Mouse (Mus musculus) heart, embryonic 16.5 days (tissue): ENCODE results near the gene Tecpr1. TPM values are rescaled to one million over a fixed set of nuclear protein-coding genes. Genes with fewer than 3 reads are reported as not detected.

Source experiments
- ATAC-seq: fragments of 200-750 bp; cut with Nextera tagmentation; replicated peaks from 2 replicates; pipeline ENCODE4 v1.8.0; 2017; ENCODE audit warnings: moderate number of reproducible peaks; ENCODE audit not compliant: insufficient read depth, low FRiP score; ENCODE audit errors: extremely low read depth
- H3K27ac ChIP-seq: fragments of 300-500 bp; sonication (generic); 2 replicates; pipeline ENCODE4 v1.5.1; 2014; ENCODE audit warnings: mild to moderate bottlenecking, low read length, control low read depth, moderate library complexity
- H3K27me3 ChIP-seq: fragments of 300-500 bp; sonication (generic); 2 replicates; pipeline ENCODE4 v1.6.1; 2014; ENCODE audit warnings: low read length, mixed read lengths; ENCODE audit not compliant: control insufficient read depth, insufficient read depth
- H3K36me3 ChIP-seq: fragments of 300-500 bp; sonication (generic); 2 replicates; pipeline ENCODE4 v1.6.1; 2014; ENCODE audit not compliant: control insufficient read depth, insufficient read depth
- H3K4me1 ChIP-seq: fragments of 300-500 bp; sonication (generic); 2 replicates; pipeline ENCODE4 v1.6.1; 2014; ENCODE audit warnings: low read length, mixed read lengths; ENCODE audit not compliant: control insufficient read depth, insufficient read depth
- H3K4me2 ChIP-seq: fragments of 300-500 bp; sonication (generic); 2 replicates; pipeline ENCODE4 v1.6.1; 2014; ENCODE audit warnings: low read depth, mild to moderate bottlenecking, control low read depth, low read length
- H3K4me3 ChIP-seq: fragments of 300-500 bp; sonication (generic); 2 replicates; pipeline ENCODE4 v1.5.1; 2014; ENCODE audit warnings: mild to moderate bottlenecking, control low read depth, low read length
- H3K9ac ChIP-seq: fragments of 300-500 bp; sonication (generic); 2 replicates; pipeline ENCODE4 v1.6.1; 2014; ENCODE audit warnings: low read length, control low read depth
- H3K9me3 ChIP-seq: fragments of 300-500 bp; sonication (generic); replicated peaks from 2 replicates; pipeline ENCODE4 v1.6.1; 2016; ENCODE audit warnings: low read length; ENCODE audit not compliant: control insufficient read depth
- WGBS: fragments of 180-500 bp; shearing (Covaris S2); extraction: QIAGEN DNeasy Blood & Tissue Kit; methylation state at CpG from one replicate; pipeline ENCODE4 v1.1.7; 2014; 5-methylcytosine and 5-hydroxymethylcytosine counted together
- polyA plus RNA-seq: library from polyadenylated mRNA; unstranded; fragments of >200 nt; fragmentation: Nextera tagmentation; extraction: Ambion mirVana; gene quantifications from 2 replicates; pipeline ENCODE4 v1.2.1, GENCODE M21; 2015

The Tecpr1 gene
- polyA plus RNA-seq, 1 experiment from 2014 or later: 18.3 TPM

GRCm38 (mm10) chr5:144223899-144224816, 743 bp upstream of the Tecpr1 start:
- Histone ChIP-seq H3K27ac (peak overlapping the region; percentile 86), H3K9me3 (no peaks in the 10 kb centered on the region), H3K27me3 (no peaks in the 10 kb centered on the region), H3K36me3 (no peaks in the 10 kb centered on the region), H3K4me3 (peak overlapping the region; percentile 91), H3K9ac (peak overlapping the region; percentile 89), H3K4me2 (peak overlapping the region; percentile 71), H3K4me1 (peaks cover 20% of the 10 kb centered on the region)
- 25% methylated on average over 18 of the region's 18 CpGs for WGBS
- ATAC-seq: no peak

- Histone ChIP-seq H3K4me2 (peak overlapping the region; percentile 71), H3K9me3 (no peaks in the 10 kb centered on the region), H3K27ac (peak overlapping the region; percentile 56), H3K4me3 (peak overlapping the region; percentile 91), H3K9ac (peak overlapping the region; percentile 89), H3K36me3 (no peaks in the 10 kb centered on the region), H3K4me1 (peaks cover 20% of the 10 kb centered on the region), H3K27me3 (no peaks in the 10 kb centered on the region)
- ATAC-seq: peak; percentile 41; the same call in 1 of the 2 replicates
- WGBS: 2% methylated on average over 23 of the region's 25 CpGs
Measured at GRCm38 (mm10) chr5:144222811-144223502, 458 bp downstream of the Tecpr1 start.

- no peak for ATAC-seq
- WGBS: 69% methylated on average over 4 of the region's 4 CpGs
- Histone ChIP-seq H3K36me3 (no peaks in the 10 kb centered on the region), H3K27ac (peak overlapping the region; percentile 40; the same call in 1 of the 2 replicates), H3K4me1 (peaks cover 20% of the 10 kb centered on the region), H3K4me3 (no peak overlapping the region), H3K9ac (no peak overlapping the region), H3K27me3 (no peaks in the 10 kb centered on the region), H3K4me2 (peak overlapping the region; percentile 19; the same call in 1 of the 2 replicates), H3K9me3 (no peaks in the 10 kb centered on the region)
Measured at GRCm38 (mm10) chr5:144221305-144221704, 2.1 kb downstream of the Tecpr1 start.

GRCm38 (mm10) chr5:144219936-144220335, 3.5 kb downstream of the Tecpr1 start:
- no peak overlapping the region for H3K27ac ChIP-seq
- peaks cover 20% of the 10 kb centered on the region for H3K4me1 ChIP-seq
- WGBS: 81% methylated on average over 5 of the region's 5 CpGs
- H3K4me3 ChIP-seq: no peak overlapping the region
- H3K9me3 ChIP-seq: no peaks in the 10 kb centered on the region
- H3K9ac ChIP-seq: no peak overlapping the region
- no peaks in the 10 kb centered on the region for H3K36me3 ChIP-seq
- no peaks in the 10 kb centered on the region for H3K27me3 ChIP-seq
- ATAC-seq: no peak
- H3K4me2 ChIP-seq: no peak overlapping the region

GRCm38 (mm10) chr5:144219306-144219705, 4.1 kb downstream of the Tecpr1 start:
- no peak overlapping the region for H3K27ac ChIP-seq
- peaks cover 20% of the 10 kb centered on the region for H3K4me1 ChIP-seq
- whole genome bisulfite sequencing: 70% methylated on average over 12 of the region's 12 CpGs
- H3K4me3 ChIP-seq: no peak overlapping the region
- no peaks in the 10 kb centered on the region for H3K9me3 ChIP-seq
- no peaks in the 10 kb centered on the region for H3K27me3 ChIP-seq
- H3K36me3 ChIP-seq: 0 out of 2 replicates have a peak, but pooled peaks cover 2% of the 10 kb centered on the region
- no peak overlapping the region for H3K4me2 ChIP-seq
- ATAC-seq: no peak
- H3K9ac ChIP-seq: no peak overlapping the region

- no peak for ATAC-seq
- H3K9ac ChIP-seq: no peak overlapping the region
- 83% methylated on average over 7 of the region's 7 CpGs for WGBS
- H3K27ac ChIP-seq: no peak overlapping the region
- H3K4me2 ChIP-seq: no peak overlapping the region
- no peaks in the 10 kb centered on the region for H3K9me3 ChIP-seq
- no peaks in the 10 kb centered on the region for H3K27me3 ChIP-seq
- H3K36me3 ChIP-seq: peaks cover 4% of the 10 kb centered on the region; the same call in 1 of the 2 replicates
- peaks cover 17% of the 10 kb centered on the region for H3K4me1 ChIP-seq
- H3K4me3 ChIP-seq: no peak overlapping the region
Measured at GRCm38 (mm10) chr5:144218061-144218460, 5.4 kb downstream of the Tecpr1 start.

GRCm38 (mm10) chr5:144215992-144216391, 7.4 kb downstream of the Tecpr1 start:
- H3K4me2 ChIP-seq: no peak overlapping the region
- no peak overlapping the region for H3K4me3 ChIP-seq
- no peak overlapping the region for H3K27ac ChIP-seq
- no peaks in the 10 kb centered on the region for H3K27me3 ChIP-seq
- H3K9ac ChIP-seq: no peak overlapping the region
- H3K9me3 ChIP-seq: no peaks in the 10 kb centered on the region
- H3K36me3 ChIP-seq: peaks cover 9% of the 10 kb centered on the region; the same call in 1 of the 2 replicates
- ATAC-seq: no peak; the same call in 1 of the 2 replicates
- 82% methylated on average over 2 of the region's 2 CpGs for WGBS
- H3K4me1 ChIP-seq: no peaks in the 10 kb centered on the region

- Histone ChIP-seq H3K4me3 (no peak overlapping the region), H3K27ac (no peak overlapping the region), H3K9ac (no peak overlapping the region), H3K9me3 (no peaks in the 10 kb centered on the region), H3K4me2 (no peak overlapping the region), H3K36me3 (peaks cover 21% of the 10 kb centered on the region), H3K4me1 (no peaks in the 10 kb centered on the region), H3K27me3 (no peaks in the 10 kb centered on the region)
- no peak for ATAC-seq
- WGBS: 27% methylated on average over 7 of the region's 7 CpGs
Measured at GRCm38 (mm10) chr5:144214453-144214852, 9.0 kb downstream of the Tecpr1 start.

- Histone ChIP-seq H3K4me1 (no peaks in the 10 kb centered on the region), H3K36me3 (peaks cover 52% of the 10 kb centered on the region), H3K9ac (no peak overlapping the region), H3K4me3 (no peak overlapping the region), H3K4me2 (no peak overlapping the region), H3K27ac (no peak overlapping the region), H3K9me3 (0 out of 2 replicates have a peak, but pooled peaks cover under 1% of the 10 kb centered on the region), H3K27me3 (no peaks in the 10 kb centered on the region)
- 51% methylated on average over 11 of the region's 11 CpGs for WGBS
- no peak for ATAC-seq
Measured at GRCm38 (mm10) chr5:144207478-144207877, 15.9 kb downstream of the Tecpr1 start.
